Mouse (Mus musculus) splenic B cell, adult 2 months (primary cell): ENCODE data around the gene Arhgef3.
A peak's percentile ranks its signal among the peaks of the same experiment; 100 is the strongest.

ENCODE experiments used
- DNase-seq: peaks from one replicate; pipeline ENCODE4 v3.0.0-alpha.2; 2011; ENCODE audit warnings: low read depth, low spot score
- H3K27me3 ChIP-seq: 2 replicates; pipeline ENCODE4 v1.6.1; 2012; ENCODE audit warnings: mild to moderate bottlenecking, low read length, moderate library complexity, mixed read lengths; ENCODE audit not compliant: control insufficient read depth, poor library complexity, insufficient read depth, severe bottlenecking
- H3K36me3 ChIP-seq: 2 replicates; pipeline ENCODE4 v1.6.1; 2012; ENCODE audit warnings: mild to moderate bottlenecking, low read length, moderate library complexity, mixed read lengths; ENCODE audit not compliant: control insufficient read depth, poor library complexity, insufficient read depth, severe bottlenecking

Gene Arhgef3

DNA sequence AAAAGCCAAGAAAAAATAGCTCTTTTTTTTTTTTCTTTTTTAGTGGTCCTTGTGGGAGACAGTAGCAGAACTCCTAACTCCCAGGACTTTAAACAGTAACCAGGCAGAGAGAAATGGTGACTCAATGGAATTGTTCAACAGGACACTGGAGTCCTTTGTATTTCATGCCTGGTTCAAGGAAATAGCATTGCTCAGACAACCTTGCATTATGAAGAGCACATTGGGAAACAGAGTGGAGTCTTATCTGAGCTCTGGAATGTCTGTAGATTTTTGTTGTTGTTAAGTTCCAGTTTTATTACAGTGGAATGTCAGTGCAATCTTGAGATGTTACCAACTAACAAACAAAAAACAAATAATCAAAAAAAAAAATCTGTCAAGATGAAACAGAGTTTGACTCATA, 169.3 kb downstream of the Arhgef3 start:
- H3K27me3 ChIP-seq = no peaks in the 10 kb centered on the region
- DNase-seq = no peak
- no peaks in the 10 kb centered on the region for H3K36me3 ChIP-seq

DNA sequence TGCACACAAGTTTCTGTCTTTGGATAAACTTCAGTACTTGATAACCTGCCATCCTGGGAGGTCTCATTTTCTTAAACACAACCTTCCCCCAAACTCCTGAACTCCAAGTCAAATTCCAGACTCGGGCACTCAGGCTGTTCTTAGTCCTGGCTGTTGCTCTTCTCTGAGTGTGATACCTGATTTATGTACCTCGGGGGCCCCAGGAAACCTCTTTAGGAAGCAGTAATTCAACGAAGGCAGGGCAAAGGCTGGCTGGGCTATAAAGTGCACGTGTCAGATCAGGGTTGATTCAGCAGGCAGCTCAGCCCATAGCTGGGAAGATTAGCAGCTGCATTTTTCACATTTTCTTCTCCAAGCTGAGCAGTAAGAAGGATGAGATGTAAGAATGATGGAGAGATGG, 171.5 kb downstream of the Arhgef3 start:
- Histone ChIP-seq H3K36me3 (no peaks in the 10 kb centered on the region), H3K27me3 (no peaks in the 10 kb centered on the region)
- no peak for DNase-seq

DNA sequence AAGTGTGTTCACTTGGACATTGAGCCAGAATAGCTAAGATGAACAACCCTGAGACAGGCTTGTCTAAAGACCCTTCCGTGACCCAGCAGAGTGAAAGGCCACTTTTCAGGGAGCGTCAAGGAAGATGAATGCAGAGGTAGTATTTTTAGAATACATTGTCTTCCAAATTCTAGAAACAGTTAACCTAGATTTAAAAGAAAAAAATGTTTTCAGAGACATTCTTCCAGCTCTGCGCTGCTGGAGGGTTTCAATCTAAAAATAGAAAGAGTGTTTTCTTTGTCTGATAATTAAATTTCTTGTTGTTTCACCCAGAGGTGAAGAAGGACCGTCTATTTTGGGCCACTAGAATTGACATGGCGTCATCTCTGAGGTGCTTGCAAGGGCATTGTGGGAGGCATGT, 174.4 kb downstream of the Arhgef3 start:
- DNase-seq = no peak
- no peaks in the 10 kb centered on the region for H3K27me3 ChIP-seq
- H3K36me3 ChIP-seq = no peaks in the 10 kb centered on the region

DNA sequence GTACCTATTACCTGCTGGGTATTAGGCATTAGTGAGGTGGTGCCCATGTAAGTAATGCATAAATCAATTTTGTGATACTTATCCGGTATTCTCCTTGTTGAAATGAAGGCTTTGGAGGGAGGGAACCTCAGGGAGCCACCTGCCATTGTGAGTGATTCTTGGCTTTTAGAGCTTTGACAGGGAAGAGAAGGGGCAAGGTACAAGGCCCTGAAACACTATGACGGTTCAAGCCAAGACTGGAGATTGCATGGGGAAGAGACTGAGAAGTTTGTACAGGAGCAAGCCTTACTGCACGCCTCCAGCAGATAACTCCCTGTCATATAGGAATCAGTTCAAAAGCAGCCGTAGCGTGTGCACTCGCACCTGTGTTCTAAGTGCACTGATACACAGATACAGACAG, 177.4 kb downstream of the Arhgef3 start:
- Histone ChIP-seq H3K27me3 (no peaks in the 10 kb centered on the region), H3K36me3 (no peaks in the 10 kb centered on the region)
- no peak for DNase-seq

DNA sequence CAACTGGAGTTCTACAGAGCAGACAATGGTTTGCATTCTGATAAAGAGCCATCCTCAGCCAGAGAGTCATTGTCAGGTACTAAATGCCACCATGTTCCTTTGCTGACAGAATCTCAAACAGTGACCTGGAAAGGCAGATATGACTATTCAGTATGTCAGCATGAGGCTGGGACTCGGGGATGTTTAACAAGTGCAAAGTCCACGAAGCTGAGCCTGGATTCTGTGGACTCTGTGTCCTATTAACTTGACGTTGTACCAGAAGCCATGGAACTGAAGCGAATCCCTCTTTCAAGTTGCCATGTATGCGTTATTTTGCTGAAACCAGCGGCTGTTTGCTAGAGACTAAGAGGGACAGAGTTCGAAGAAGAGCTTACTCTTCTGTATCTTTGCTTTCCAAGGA, 181.1 kb downstream of the Arhgef3 start:
- Histone ChIP-seq H3K27me3 (no peaks in the 10 kb centered on the region), H3K36me3 (no peaks in the 10 kb centered on the region)
- DNase-seq = no peak

DNA sequence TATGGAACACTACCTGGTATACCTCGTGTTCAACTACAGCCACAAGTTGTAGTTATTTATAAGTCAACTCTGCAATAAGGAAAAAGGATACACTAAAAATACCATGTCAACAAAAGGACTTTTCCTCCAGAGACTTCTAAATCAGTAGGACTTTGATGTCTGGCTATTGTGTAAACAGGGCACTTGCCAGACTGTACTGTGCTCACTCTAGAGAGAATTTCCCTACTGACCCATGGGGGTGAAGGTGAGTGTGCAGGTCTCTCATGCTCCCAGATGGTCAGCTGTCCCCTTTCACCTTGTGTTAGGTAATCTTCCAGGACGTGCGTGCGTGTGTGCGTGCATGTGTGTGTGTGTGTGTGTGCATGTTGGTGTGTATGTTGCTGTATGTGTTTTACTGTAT, 182.3 kb downstream of the Arhgef3 start:
- no peak for DNase-seq
- Histone ChIP-seq H3K36me3 (no peaks in the 10 kb centered on the region), H3K27me3 (no peaks in the 10 kb centered on the region)

DNA sequence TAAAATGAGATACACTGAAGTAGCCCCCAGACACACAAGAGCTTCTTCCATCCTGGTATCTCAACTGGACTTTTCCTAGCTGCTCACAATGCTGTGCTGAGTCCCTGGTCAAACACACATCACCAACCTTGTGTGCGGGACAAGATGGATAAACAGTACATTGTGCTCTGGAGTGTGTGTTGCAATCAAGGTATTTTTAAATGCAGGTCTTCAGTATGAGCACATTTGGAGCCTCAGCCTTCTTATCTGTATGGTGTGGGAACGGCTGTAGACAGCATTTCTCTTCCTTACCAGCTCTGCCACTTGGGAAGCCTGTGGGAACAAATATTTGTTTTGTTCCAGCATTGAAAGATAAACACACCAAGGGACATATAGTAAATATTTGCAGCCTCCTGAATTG, 184.2 kb downstream of the Arhgef3 start:
- no peak for DNase-seq
- Histone ChIP-seq H3K36me3 (no peaks in the 10 kb centered on the region), H3K27me3 (no peaks in the 10 kb centered on the region)

DNA sequence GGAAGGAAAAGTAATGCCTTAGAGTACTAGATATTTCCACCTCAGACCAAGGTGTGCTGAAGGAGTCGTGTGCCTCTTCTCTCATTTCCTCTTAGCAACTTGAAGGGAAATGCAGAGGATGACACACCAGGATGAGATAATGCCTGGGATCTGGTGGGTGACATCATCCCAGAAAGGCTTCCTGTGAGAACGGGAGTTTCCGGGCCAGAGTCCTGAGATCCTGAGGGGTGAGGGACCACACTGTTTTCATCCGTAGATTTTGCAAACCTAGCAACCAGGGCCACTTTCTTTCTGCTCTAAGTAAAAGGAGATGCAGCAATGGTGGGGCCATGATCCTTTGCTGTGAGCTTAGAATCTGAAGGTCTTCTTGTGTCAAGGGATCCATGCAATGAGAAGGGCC, 185.0 kb downstream of the Arhgef3 start:
- H3K27me3 ChIP-seq = no peaks in the 10 kb centered on the region
- no peak for DNase-seq
- no peaks in the 10 kb centered on the region for H3K36me3 ChIP-seq

DNA sequence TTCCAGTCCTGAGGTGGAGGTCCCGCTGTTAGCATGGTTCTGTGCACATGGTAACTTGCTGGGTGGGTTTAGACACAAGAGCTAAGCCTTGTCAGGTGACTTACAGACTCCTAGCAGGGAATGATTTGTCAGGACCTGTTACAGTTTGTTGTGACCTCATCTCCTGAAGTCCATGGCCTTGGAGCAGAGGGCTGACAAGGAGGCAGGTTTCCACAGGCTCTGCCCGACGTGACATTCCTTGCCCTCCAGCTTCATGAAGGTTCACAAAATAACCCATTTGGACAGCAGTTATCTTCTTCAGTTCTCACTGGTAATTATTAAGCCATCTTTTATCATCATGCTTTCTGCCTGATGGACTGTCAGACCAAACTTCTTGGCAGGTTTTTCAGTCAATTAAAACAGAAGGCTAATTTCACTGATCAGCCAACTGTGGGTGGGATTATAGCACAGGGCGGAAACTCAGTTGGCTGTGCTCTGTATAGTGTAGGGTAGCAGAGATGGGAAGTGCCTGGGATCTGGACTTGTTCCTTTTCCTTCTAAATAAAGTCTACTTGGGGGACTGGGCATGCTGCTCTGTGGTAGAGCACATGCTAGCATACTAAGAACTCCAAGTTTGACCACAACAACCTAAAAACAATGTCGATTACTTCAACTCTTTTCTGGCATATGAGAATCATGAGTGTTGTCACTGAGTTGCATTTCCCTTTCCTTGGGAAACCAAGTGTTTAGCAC, 187.2 kb downstream of the Arhgef3 start:
- H3K36me3 ChIP-seq = no peaks in the 10 kb centered on the region
- H3K27me3 ChIP-seq = no peaks in the 10 kb centered on the region
- DNase-seq = no peak

DNA sequence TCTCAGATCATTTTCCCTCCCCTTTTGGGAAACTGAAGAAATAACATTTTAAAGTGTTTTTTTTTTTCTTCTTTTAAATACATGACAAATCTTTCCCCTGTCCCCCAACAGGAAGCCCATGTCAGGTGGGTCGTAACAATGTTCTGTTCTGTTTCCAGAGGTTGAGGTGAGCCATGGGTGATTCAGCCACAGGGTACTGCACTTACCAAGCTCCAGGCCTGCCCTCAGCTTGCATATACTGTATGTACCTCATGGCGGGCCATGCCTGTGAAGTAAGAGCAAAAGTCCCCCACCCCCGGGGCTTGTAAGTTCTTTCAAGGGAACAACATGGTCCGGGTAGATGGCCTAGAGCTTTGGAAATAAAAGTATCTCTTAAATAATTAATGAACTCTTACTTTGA, 188.6 kb downstream of the Arhgef3 start:
- Histone ChIP-seq H3K36me3 (no peaks in the 10 kb centered on the region), H3K27me3 (no peaks in the 10 kb centered on the region)
- DNase-seq = no peak

DNA sequence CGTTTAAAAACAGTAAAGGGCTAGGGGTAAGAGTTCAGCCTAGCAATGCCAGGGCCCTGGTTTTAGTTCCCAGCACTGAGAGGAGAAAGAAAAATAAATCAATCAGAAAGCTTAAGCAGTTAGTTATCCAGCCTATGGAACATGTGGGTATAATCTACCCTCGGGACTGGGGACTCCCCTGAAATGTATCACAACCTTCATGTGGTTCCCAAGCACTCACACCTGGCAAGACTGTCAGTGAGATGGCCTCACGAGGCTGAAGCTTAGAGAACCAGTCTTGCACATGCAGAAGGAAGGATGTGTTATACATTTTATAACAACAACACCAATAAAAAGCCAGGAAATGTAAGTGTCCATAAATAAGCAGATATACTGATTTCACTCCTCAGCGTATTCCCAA, 189.7 kb downstream of the Arhgef3 start:
- no peaks in the 10 kb centered on the region for H3K27me3 ChIP-seq
- H3K36me3 ChIP-seq = no peaks in the 10 kb centered on the region
- no peak for DNase-seq

DNA sequence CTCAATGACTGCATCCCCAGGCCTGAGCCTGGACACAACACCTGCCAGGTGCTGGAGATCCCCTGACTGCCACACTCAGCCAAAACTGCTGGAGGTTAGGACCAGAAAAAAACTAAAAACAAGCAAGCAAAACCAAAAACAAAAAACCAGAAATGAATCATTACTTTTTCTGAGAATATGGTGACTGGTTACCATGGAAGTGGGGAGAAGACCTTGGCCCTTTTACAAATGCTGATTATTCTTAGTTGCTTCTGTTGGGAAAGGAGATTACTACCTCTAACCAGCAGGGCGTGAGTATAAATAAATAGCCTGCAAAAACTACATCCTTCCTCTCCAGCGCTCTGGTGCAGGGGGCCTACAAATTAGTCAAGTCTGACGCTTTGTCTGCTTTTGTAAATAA, 194.1 kb downstream of the Arhgef3 start:
- no peaks in the 10 kb centered on the region for H3K27me3 ChIP-seq
- H3K36me3 ChIP-seq = no peaks in the 10 kb centered on the region
- DNase-seq = no peak

DNA sequence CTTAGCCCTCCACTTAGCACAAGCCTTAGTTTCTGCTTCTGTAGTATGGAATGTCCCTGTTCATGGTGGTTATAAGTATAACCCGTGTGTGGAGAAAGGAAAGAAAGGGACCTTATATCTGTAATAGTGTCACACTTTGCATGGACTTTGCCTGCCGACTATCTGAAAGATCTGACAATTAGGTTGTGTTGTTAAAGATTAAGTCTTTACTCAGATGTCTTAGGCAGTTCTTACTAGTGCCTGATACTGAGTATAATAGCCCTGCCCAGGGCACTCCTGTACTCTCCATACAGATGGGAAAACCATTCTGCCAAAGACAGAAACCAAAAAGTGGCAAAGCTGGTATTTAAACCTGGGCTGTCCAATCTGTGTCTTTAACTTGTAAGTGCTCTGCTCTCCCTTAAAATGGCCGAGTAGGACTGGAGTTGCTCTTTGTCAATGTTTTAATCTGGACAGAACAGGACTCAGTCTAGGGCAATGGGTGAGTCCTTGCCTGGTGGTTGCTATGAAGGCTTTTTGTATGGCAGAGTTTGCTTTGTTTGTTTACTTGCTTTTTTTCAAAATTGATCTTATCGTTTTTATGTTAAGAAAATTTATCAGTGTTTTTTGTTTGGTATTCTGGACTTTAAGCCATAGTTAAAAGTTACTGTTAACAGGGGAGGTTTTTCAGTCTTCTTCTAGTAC, 196.0 kb downstream of the Arhgef3 start:
- H3K36me3 ChIP-seq = no peaks in the 10 kb centered on the region
- DNase-seq = no peak
- no peaks in the 10 kb centered on the region for H3K27me3 ChIP-seq

DNA sequence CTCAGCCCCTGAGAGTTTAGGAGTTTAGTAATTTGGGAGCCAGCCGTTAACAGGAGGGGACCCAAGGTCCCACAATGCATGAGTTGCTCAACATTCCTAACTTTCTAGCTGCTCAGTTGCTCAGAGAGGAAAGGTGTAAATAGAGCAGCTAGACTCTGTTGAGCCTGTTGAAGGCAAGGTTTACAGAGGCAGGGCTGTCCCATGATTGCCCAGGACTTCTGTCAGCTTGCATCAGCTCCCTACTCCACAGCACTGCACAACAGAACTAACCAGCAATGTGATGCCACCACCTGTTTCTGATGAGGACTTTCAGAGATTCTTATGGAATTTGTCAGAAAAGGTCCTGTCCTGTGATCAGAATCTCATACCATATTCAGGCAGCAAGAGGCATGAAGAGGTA, 197.7 kb downstream of the Arhgef3 start:
- Histone ChIP-seq H3K36me3 (no peaks in the 10 kb centered on the region), H3K27me3 (no peaks in the 10 kb centered on the region)
- no peak for DNase-seq

DNA sequence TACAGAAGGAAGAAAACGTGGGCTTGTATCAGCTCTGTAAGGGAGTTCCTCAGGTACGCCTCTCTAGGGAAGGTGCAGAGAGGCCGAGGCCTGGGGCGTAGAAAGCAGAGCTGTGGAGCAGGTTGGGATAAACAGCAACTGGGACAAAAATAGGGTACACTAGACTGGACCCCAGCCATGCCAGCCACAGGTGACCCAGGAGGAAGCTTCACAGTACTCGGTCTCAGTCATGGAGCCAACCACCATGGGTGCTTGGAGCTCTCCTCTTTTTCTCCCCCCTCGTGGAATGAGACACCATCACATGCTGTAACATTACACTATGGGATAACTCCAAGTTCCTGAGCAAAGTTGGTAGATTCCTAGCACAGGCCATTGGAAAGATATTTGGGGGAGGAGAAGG, 201.0 kb downstream of the Arhgef3 start:
- no peak for DNase-seq
- no peaks in the 10 kb centered on the region for H3K36me3 ChIP-seq
- H3K27me3 ChIP-seq = no peaks in the 10 kb centered on the region

DNA sequence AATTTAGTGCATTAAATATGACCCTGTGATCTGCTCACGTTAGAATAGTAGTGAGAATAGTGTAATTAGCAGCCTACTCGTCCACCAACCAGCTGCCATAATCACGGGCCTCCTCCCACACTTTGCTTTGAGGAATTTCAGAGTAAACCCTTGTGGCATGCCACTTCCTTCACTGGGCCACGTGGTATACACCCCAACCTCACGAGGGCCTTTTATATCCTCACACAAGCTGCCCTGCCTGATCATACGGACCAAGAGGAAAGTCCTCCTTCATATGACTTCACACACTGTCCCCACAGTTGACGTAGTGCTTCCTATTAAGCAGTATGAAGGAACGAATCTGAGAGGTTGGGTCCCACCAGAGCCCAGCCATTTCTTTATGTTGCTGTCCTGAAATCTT, 202.4 kb downstream of the Arhgef3 start:
- peak; percentile 37 for DNase-seq
- Histone ChIP-seq H3K36me3 (no peaks in the 10 kb centered on the region), H3K27me3 (no peaks in the 10 kb centered on the region)
